Mouse (Mus musculus) small intestine, adult 2 months (tissue): ENCODE results near the gene Snupn. TPM values are rescaled to one million over a fixed set of nuclear protein-coding genes. Genes with fewer than 3 reads are reported as not detected.

ENCODE experiments used
- H3K27ac ChIP-seq: fragments of 200-500 bp; 2 replicates; pipeline ENCODE4 v1.5.1; 2012; ENCODE audit warnings: low read depth, low read length, control low read depth, inconsistent platforms; ENCODE audit not compliant: insufficient read depth
- H3K27me3 ChIP-seq: fragments of 200-500 bp; 2 replicates; pipeline ENCODE4 v1.6.1; 2012; ENCODE audit warnings: mild to moderate bottlenecking, moderate library complexity, low read length, inconsistent platforms; ENCODE audit not compliant: control insufficient read depth, insufficient read depth
- H3K36me3 ChIP-seq: fragments of 200-500 bp; 2 replicates; pipeline ENCODE4 v1.6.1; 2012; ENCODE audit warnings: mild to moderate bottlenecking, low read length, control low read depth, inconsistent platforms; ENCODE audit not compliant: control insufficient read depth, insufficient read depth
- H3K4me1 ChIP-seq: fragments of 200-500 bp; 2 replicates; pipeline ENCODE4 v1.6.1; 2012; ENCODE audit warnings: low read length, inconsistent platforms, mixed read lengths; ENCODE audit not compliant: control insufficient read depth, insufficient read depth, insufficient read length
- H3K4me3 ChIP-seq: fragments of 200-500 bp; 2 replicates; pipeline ENCODE4 v1.5.1; 2012; ENCODE audit warnings: low read depth, mild to moderate bottlenecking, control low read depth, inconsistent platforms, low read length, moderate library complexity
- CTCF ChIP-seq: fragments of 200-500 bp; IDR thresholded peaks from 2 replicates; pipeline ENCODE4 v1.5.1; 2012; ENCODE audit warnings: low read depth, mild to moderate bottlenecking, control low read depth, inconsistent platforms, low read length, moderate library complexity, mixed read lengths; ENCODE audit not compliant: insufficient replicate concordance, insufficient read length; ENCODE audit errors: extremely low read depth
- POLR2A ChIP-seq: fragments of 200-500 bp; IDR thresholded peaks from 2 replicates; pipeline ENCODE4 v1.6.1; 2012; ENCODE audit warnings: low read depth, mild to moderate bottlenecking, control low read depth, inconsistent platforms, low read length, moderate library complexity
- WGBS: fragments of 180-500 bp; shearing (Covaris S2); methylation state at CpG from one replicate; pipeline ENCODE4 v1.1.7; 2018; 5-methylcytosine and 5-hydroxymethylcytosine counted together
- polyA plus RNA-seq: library from polyadenylated mRNA; depleted of rRNA; stranded (reverse); fragments of >200 nt; gene quantifications from 2 replicates; pipeline ENCODE4 v1.2.3, GENCODE M21; 2012

Snupn gene
- polyA plus RNA-seq, 1 experiment: 2.0 TPM

- Histone ChIP-seq H3K4me3 (no peak overlapping the region), H3K27ac (no peak overlapping the region), H3K27me3 (no peaks in the 10 kb centered on the region), H3K4me1 (peaks cover 3% of the 10 kb centered on the region), H3K36me3 (no peaks in the 10 kb centered on the region)
- TF ChIP-seq POLR2A: no peak
- no peak for TF ChIP-seq CTCF
- 96% methylated on average over 1 of the region's 1 CpGs for WGBS
Measured at GRCm38 (mm10) chr9:56953562-56953961, 2.9 kb downstream of the Snupn start.

GRCm38 (mm10) chr9:56956966-56957675 lies 6.4 kb downstream of the Snupn start:
- Histone ChIP-seq H3K27me3 (no peaks in the 10 kb centered on the region), H3K27ac (no peak overlapping the region), H3K4me3 (no peak overlapping the region), H3K36me3 (peaks cover 1% of the 10 kb centered on the region; the same call in 1 of the 2 replicates), H3K4me1 (no peaks in the 10 kb centered on the region)
- TF ChIP-seq POLR2A (no peak), CTCF (no peak)
- WGBS: 84% methylated on average over 7 of the region's 7 CpGs

- Histone ChIP-seq H3K4me3 (no peak overlapping the region), H3K27ac (no peak overlapping the region), H3K36me3 (peaks cover 1% of the 10 kb centered on the region; the same call in 1 of the 2 replicates), H3K4me1 (no peaks in the 10 kb centered on the region), H3K27me3 (no peaks in the 10 kb centered on the region)
- WGBS: 74% methylated on average over 2 of the region's 2 CpGs
- TF ChIP-seq CTCF: no peak
- TF ChIP-seq POLR2A: no peak
Measured at GRCm38 (mm10) chr9:56958689-56959088, 8.0 kb downstream of the Snupn start.

GRCm38 (mm10) chr9:56961591-56961990 lies 10.9 kb downstream of the Snupn start:
- no peaks in the 10 kb centered on the region for H3K27me3 ChIP-seq
- H3K36me3 ChIP-seq: peaks cover 7% of the 10 kb centered on the region; the same call in 1 of the 2 replicates
- H3K4me1 ChIP-seq: no peaks in the 10 kb centered on the region
- H3K27ac ChIP-seq: no peak overlapping the region
- no peak for TF ChIP-seq POLR2A
- TF ChIP-seq CTCF: no peak
- 96% methylated on average over 3 of the region's 3 CpGs for WGBS
- no peak overlapping the region for H3K4me3 ChIP-seq

GRCm38 (mm10) chr9:56970158-56970557 lies 19.5 kb downstream of the Snupn start:
- Histone ChIP-seq H3K4me3 (no peak overlapping the region), H3K27ac (no peak overlapping the region), H3K4me1 (no peaks in the 10 kb centered on the region), H3K36me3 (peaks cover 4% of the 10 kb centered on the region; the same call in 1 of the 2 replicates), H3K27me3 (no peaks in the 10 kb centered on the region)
- WGBS: 87% methylated on average over 2 of the region's 2 CpGs
- no peak for TF ChIP-seq POLR2A

- Histone ChIP-seq H3K27me3 (no peaks in the 10 kb centered on the region), H3K4me1 (no peaks in the 10 kb centered on the region), H3K27ac (no peak overlapping the region), H3K36me3 (peaks cover 5% of the 10 kb centered on the region; the same call in 1 of the 2 replicates), H3K4me3 (no peak overlapping the region)
- 87% methylated on average over 8 of the region's 8 CpGs for WGBS
- TF ChIP-seq CTCF (no peak), POLR2A (no peak)
Measured at GRCm38 (mm10) chr9:56973960-56974524, 23.4 kb downstream of the Snupn start.

GRCm38 (mm10) chr9:56975199-56975598 lies 24.5 kb downstream of the Snupn start:
- TF ChIP-seq CTCF (no peak), POLR2A (no peak)
- 75% methylated on average over 3 of the region's 3 CpGs for WGBS
- H3K27ac ChIP-seq: no peak overlapping the region

GRCm38 (mm10) chr9:56980186-56980585 lies 29.5 kb downstream of the Snupn start:
- Histone ChIP-seq H3K4me1 (no peaks in the 10 kb centered on the region), H3K4me3 (no peak overlapping the region), H3K27me3 (no peaks in the 10 kb centered on the region), H3K27ac (no peak overlapping the region), H3K36me3 (peaks cover 8% of the 10 kb centered on the region; the same call in 1 of the 2 replicates)
- 94% methylated on average over 6 of the region's 6 CpGs for WGBS
- TF ChIP-seq POLR2A (no peak), CTCF (no peak)

More at GRCm38 (mm10) chr9:56975199-56975598, 24.5 kb downstream of the Snupn start:
- Histone ChIP-seq H3K36me3 (peaks cover 6% of the 10 kb centered on the region; the same call in 1 of the 2 replicates), H3K4me3 (no peak overlapping the region), H3K27me3 (no peaks in the 10 kb centered on the region), H3K4me1 (no peaks in the 10 kb centered on the region)
